In genomic region chr3:98319190-98319589, GRCm38 (mm10) we compare ENCODE assay signal across 12 mouse cellular contexts. TPM values are rescaled to one million over a fixed set of nuclear protein-coding genes. Genes with fewer than 3 reads are reported as not detected.
A peak's percentile ranks its signal among the peaks of the same experiment; 100 is the strongest.
DNase-seq lines count a peak whose midpoint lies in the region; ATAC-seq lines count a peak whose summit lies in the region.
"Had no signal": no experiment of that assay in that cellular context is flagged by ENCODE, and none has a peak within 500 bp of the region (broad histone marks: within the 10 kb centered on the region; RNA-seq: fewer than 3 reads in every experiment).

No protein-coding gene starts in this region.

- no peak overlapping the region for H3K9ac ChIP-seq in hindbrain, embryonic 12.5 days
- H3K9ac ChIP-seq in neural tube, embryonic 11.5 days (ENCODE audit: low read length), result no peak overlapping the region
- H3K9ac ChIP-seq: liver, embryonic 12.5 days had no signal

- no peaks in the 10 kb centered on the region for H3K9me3 ChIP-seq in hindbrain, embryonic 12.5 days (replicated peaks)
- H3K9me3 ChIP-seq in neural tube, embryonic 11.5 days (ENCODE audit: control insufficient read depth, low read length), result no peaks in the 10 kb centered on the region
- H3K9me3 ChIP-seq: liver, embryonic 12.5 days had no signal

- WGBS in hindbrain, embryonic 12.5 days, result 10% methylated on average over 2 of the region's 2 CpGs
- 45% methylated on average over 2 of the region's 2 CpGs for WGBS in neural tube, embryonic 11.5 days

- H3K4me1 ChIP-seq in hindbrain, embryonic 12.5 days, result peaks cover 36% of the 10 kb centered on the region
- H3K4me1 ChIP-seq in neural tube, embryonic 11.5 days (ENCODE audit: control insufficient read depth, insufficient read depth, low read length), result peaks cover 7% of the 10 kb centered on the region
- H3K4me1 ChIP-seq: liver, embryonic 12.5 days had no signal

- H3K27me3 ChIP-seq in hindbrain, embryonic 12.5 days, result no peaks in the 10 kb centered on the region
- H3K27me3 ChIP-seq in neural tube, embryonic 11.5 days (ENCODE audit: control insufficient read depth, insufficient read depth, low read length), result no peaks in the 10 kb centered on the region
- H3K27me3 ChIP-seq: liver, embryonic 12.5 days had no signal

- peaks cover 22% of the 10 kb centered on the region for H3K36me3 ChIP-seq in hindbrain, embryonic 12.5 days
- H3K36me3 ChIP-seq in neural tube, embryonic 11.5 days (ENCODE audit: control insufficient read depth, insufficient read depth, low read length), result peaks cover 4% of the 10 kb centered on the region

- no peak overlapping the region for H3K4me3 ChIP-seq in hindbrain, embryonic 12.5 days
- no peak overlapping the region for H3K4me3 ChIP-seq in neural tube, embryonic 11.5 days (ENCODE audit: low read depth, low read length)
- H3K4me3 ChIP-seq: liver, embryonic 12.5 days had no signal

- peak; percentile 43 for DNase-seq in layer of hippocampus, adult 11-12 months (ENCODE audit: low spot score)
- DNase-seq in layer of hippocampus, adult 8-10 months (ENCODE audit: low spot score in 2 of 2), result no peak
- DNase-seq in embryo, embryonic 11 days, result peak; percentile 74
- peak; percentile 75 for DNase-seq in neural tube, embryonic 11.5 days (ENCODE audit: low spot score)
- no peak for DNase-seq in adrenal gland, postnatal 36 days
- DNase-seq: cerebellum, adult 11-12 months; heart, postnatal 10 days; thymus, postnatal 14 days had no signal

- peak; percentile 89 for ATAC-seq in hindbrain, embryonic 12.5 days (ENCODE audit: low FRiP score)
- peak; percentile 84 for ATAC-seq in neural tube, embryonic 11.5 days (ENCODE audit: insufficient read depth, low FRiP score, low TSS enrichment)
- ATAC-seq in CD4-positive, CD25-positive, alpha-beta regulatory T cell, adult 4 months, result no peak
- ATAC-seq in erythroblast, adult 5-6 weeks (replicated peaks; ENCODE audit: low FRiP score, poor library complexity, severe bottlenecking), result no peak
- ATAC-seq: liver, embryonic 12.5 days had no signal

- H3K27ac ChIP-seq in hindbrain, embryonic 12.5 days, result peak overlapping the region; percentile 88
- peak overlapping the region; percentile 70 for H3K27ac ChIP-seq in neural tube, embryonic 11.5 days (ENCODE audit: low read depth, low read length)
- H3K27ac ChIP-seq: liver, embryonic 12.5 days had no signal

- H3K4me2 ChIP-seq in hindbrain, embryonic 12.5 days (replicated peaks), result no peak overlapping the region
- no peak overlapping the region for H3K4me2 ChIP-seq in neural tube, embryonic 11.5 days (ENCODE audit: low read depth)
- H3K4me2 ChIP-seq: liver, embryonic 12.5 days had no signal

RNA-seq across cellular contexts. Expression of gene Phgdh, which starts 20.6 kb away (rescaled TPM):
- 10 to 100 TPM; 61.3 to 72.1 (median 67.5) TPM for total RNA-seq in layer of hippocampus, adult 8-10 months (2022)
- 201 and 240 TPM in 2 replicates for polyA plus RNA-seq in hindbrain, embryonic 12.5 days (2016; fragmentation: Nextera tagmentation; extraction: Ambion mirVana)
- 315 and 321 TPM in 2 replicates for polyA plus RNA-seq in neural tube, embryonic 11.5 days (2014; fragmentation: Nextera tagmentation; extraction: Ambion mirVana)
- 100 to 1,000 TPM in 1 of 2 experiments, 10 to 100 TPM in 1; 98.0 to 189 TPM for polyA plus RNA-seq in CD4-positive, CD25-positive, alpha-beta regulatory T cell, adult 4 months (2017; shearing (Covaris generic))
- 9.4 and 11.5 TPM in 2 replicates for total RNA-seq in erythroblast, adult 5-6 weeks (2015; ENCODE audit: low replicate concordance)
- total RNA-seq in erythroblast, adult 5-6 weeks (2017; ENCODE audit: low replicate concordance), result 26.4 and 30.0 TPM in 2 replicates
- total RNA-seq in adrenal gland, postnatal 36 days (2021), result 10 to 100 TPM; 14.7 to 16.0 TPM

RNA-seq across cellular contexts. Expression of gene Hmgcs2, which starts 39.0 kb away (rescaled TPM):
- 1 to 10 TPM; 4.3 to 6.5 (median 5.3) TPM for total RNA-seq in layer of hippocampus, adult 8-10 months (2022)
- polyA plus RNA-seq in hindbrain, embryonic 12.5 days (2016; fragmentation: Nextera tagmentation; extraction: Ambion mirVana), result 4.0 and 5.6 TPM in 2 replicates
- polyA plus RNA-seq in neural tube, embryonic 11.5 days (2014; fragmentation: Nextera tagmentation; extraction: Ambion mirVana), result 0.34 and 0.85 TPM in 2 replicates
- not detected for polyA plus RNA-seq in CD4-positive, CD25-positive, alpha-beta regulatory T cell, adult 4 months (2017; shearing (Covaris generic))
- 0.42 TPM in 1 of 2 replicates, not detected in the other for total RNA-seq in erythroblast, adult 5-6 weeks (2015; ENCODE audit: low replicate concordance)
- not detected in 2 replicates for total RNA-seq in erythroblast, adult 5-6 weeks (2017; ENCODE audit: low replicate concordance)
- total RNA-seq in adrenal gland, postnatal 36 days (2021), result 10 to 100 TPM in 1 of 2 experiments, 1 to 10 TPM in 1; 8.8 to 12.2 TPM

Comparison
In these comparisons a context has a peak if more than half of its experiments do, and no peak if none do; other contexts are left out.
1. DNase-seq: peak in layer of hippocampus, adult 11-12 months (single experiment), embryo, embryonic 11 days (single experiment) and neural tube, embryonic 11.5 days (single experiment); none in layer of hippocampus, adult 8-10 months (0 of 2) and adrenal gland, postnatal 36 days (0 of 2).
2. ATAC-seq: peak in hindbrain, embryonic 12.5 days (single experiment) and neural tube, embryonic 11.5 days (single experiment); none in CD4-positive, CD25-positive, alpha-beta regulatory T cell, adult 4 months (single experiment) and erythroblast, adult 5-6 weeks (single experiment).